Mouse (Mus musculus) yolk sac, embryonic 10.5 days (tissue): ENCODE measurements at regions not wholly inside any gene's neighbourhood (a gene's known extent, or its start where the extent isn't known, plus 50 kb on each side); places are given as distances from the start of the nearest gene placed in this dataset.
A peak's percentile ranks its signal among the peaks of the same experiment; 100 is the strongest.
"Not testable (repeated sequence)": the region's sequence is repeated elsewhere in the genome, so short reads cannot be mapped to it uniquely, and the experiment has no call there.

Source experiments
- DNase-seq: peaks from one replicate; pipeline ENCODE4 v3.0.0-alpha.2; 2017; ENCODE audit warnings: low spot score

DNA sequence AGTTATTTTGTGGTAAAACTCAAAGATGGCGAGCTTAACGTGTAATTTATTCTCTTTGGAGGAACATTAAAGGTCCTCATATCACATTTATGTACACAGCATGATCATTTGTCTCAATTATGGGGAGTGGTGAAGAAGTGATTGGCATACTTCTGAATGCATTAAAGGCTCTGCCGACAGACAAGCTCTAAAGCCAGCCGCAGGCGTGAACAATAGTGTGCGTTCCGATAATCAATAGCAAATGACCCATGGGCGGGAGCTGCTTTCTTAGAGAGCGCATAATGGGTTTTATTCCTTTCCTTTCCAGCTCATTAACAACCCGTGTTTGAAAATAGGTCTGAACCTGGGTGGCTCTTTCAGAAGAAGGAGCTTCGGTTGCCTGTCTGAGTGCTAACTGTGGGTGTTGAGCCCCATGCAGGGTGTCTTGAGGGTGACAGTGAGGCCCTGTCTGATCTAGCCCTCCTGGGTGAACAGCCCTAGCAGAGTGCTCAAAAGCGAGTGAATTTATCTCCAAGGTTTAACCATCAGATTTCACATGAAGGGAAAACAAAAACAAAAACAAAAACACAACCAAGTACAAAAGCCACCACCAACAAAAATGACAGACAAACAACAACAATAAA is 210.5 kb downstream of the Zfp619 start:
- no peak for DNase-seq

DNA sequence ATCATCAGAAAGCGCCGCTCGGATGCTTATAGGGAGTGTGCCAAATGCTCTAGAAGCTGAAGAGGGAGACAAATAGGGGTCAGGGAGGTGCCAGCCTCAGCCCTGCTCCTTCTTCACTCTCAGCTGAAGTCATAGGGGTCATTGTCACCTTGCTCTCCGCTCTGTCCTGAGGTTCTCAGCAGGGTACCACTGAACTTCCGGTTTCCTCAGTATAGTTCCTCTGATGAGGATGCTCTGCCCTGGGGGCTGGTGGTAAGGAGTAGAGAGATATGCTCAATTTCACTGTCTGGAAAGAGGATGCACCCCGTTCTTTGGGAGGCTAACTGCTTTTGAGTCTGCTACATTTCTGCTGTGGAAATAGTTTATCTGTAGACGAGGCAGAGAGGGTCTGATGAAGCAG is 211.4 kb downstream of the Zfp619 start:
- DNase-seq, result no peak

GRCm38 (mm10) chr7:39729723-39730122 is 212.2 kb downstream of the Zfp619 start:
- no peak for DNase-seq

DNA sequence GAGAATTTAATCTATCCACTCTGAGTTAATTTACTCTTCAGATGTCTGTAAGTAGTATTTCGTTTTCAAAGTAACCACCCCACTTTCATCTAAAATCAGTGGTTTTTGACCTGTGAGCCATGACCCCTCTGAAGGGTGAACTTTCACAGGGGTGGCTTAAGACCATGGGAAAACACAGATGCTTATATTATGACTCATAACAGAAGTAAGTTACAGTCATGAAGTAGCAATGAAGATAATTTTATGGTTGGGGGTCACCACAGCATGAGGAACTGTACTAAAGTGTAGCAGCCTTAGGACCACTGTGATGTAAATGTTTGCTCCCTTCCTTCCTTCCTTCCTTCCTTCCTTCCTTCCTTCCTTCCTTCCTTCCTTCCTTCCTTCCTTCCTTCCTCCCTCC is 215.2 kb downstream of the Zfp619 start:
- DNase-seq, result no peak

DNA sequence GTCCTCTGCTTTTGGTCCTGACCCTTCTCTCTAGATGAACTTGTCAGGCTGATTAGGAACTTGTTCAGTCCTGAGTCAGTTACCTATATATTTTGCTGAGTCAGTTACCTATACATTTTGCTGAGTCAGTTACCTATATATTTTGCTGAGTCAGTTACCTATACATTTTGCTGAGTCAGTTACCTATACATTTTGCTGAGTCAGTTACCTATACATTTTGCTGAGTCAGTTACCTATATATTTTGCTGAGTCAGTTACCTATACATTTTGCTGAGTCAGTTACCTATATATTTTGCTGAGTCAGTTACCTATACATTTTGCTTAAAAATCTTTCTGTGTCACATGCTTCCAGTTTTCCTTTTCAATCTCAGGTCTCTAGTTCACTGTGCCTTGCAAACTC is 230.8 kb downstream of the Zfp619 start:
- DNase-seq, result not testable (repeated sequence)

DNA sequence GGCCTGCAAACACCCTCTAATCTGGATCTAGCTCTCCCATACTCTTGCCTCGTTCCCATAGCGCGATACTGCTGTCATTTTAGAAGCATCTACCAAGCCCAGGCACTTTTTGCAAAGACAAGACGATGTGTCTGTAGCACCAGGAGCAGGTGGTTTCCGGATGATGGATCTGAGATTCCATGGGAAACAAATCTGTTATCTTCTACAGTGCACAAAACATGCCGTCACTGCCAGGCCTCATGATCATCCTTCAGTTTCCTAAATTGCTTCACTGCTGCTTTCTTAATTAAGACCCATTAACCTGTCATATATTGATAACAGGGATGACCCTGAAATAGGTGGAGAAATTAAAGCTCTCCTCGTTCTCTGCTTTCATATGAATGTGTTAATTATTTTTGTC is 232.9 kb downstream of the Zfp619 start:
- no peak for DNase-seq

- DNase-seq, result no peak
Observed at GRCm38 (mm10) chr7:39764366-39764765, 246.8 kb downstream of the Zfp619 start.

DNA sequence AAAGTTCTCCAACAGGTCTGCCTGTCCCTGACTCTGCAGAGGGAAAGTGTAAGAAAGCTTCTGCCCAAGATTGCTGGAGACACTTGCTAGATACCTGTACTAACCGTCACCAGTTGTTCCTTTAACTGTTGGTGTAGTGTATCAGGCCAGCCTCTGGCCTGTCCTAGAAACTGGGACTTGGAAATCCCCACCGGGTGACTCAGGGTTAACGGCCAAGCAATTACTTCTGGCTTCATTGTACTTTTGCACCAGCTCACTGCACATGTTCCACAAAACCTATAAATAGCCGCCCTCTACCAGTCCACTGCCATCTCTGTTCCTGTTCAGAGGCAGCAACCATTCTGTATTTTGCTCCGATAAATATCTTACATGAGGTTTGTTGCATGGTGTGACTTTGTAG is 247.5 kb downstream of the Zfp619 start:
- no peak for DNase-seq

DNA sequence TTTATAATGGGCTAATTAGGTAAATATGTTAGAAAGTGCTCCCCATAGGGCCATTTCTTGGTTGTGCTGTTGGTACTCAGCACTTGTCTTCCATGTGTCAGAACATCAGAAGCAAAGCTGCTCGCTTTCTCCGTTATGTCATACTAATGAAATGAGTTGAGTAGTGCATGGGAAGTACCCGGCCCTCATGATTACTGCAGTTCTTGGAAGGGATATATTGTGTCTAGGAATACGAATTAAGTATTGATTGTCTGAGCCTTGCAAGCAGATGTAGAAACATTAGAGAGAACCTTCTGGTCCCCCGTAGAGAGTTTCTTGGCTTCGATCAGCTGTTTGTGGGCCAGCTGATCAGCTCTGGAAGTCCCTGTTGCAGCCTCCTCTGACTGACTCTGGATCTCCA is 255.7 kb downstream of the Zfp619 start:
- DNase-seq, result no peak

DNA sequence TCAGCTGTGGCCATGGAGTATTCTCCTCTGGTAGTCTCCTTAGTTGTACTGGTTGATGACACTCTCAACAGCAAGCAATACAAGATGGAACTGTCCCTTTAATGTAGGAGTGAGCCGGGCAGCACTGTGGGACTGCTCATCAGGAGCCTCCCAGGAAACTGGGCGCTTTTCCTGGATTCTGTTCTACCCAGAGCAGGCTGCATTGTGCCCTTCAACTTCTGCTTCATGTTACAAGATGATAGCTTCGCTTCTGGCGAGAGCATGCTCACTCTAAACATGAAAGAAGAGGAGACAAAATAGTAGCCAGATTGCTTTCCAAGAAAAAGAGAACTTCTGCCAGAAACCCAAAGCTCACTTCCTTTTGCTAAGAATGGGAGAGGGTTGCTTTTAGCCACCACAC is 271.8 kb downstream of the Zfp619 start:
- DNase-seq, result no peak

GRCm38 (mm10) chr7:39789880-39790279 is 272.3 kb downstream of the Zfp619 start:
- no peak for DNase-seq

- no peak for DNase-seq
Observed at GRCm38 (mm10) chr7:39794751-39795150, 277.2 kb downstream of the Zfp619 start.

- no peak for DNase-seq
Observed at GRCm38 (mm10) chr7:39804276-39804675, 286.7 kb downstream of the Zfp619 start.

DNA sequence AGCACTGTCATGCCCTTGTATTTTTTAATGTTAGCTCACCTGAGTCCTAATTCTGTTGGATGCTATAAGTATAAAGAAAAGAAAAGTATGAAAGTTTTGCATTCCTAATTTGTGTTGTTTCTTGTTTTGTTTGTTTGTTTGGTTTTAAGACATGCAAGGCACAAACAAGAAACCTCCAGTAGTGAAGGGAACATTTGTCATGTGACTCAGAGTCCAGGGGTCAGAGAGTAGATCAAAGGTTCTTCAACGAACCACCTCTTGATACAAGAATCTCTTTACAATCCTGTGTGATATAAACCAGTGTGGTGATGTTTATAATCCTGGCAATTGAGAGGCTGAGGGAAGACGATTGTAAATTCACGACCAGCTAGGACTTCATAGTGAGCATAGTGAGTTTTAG is 300.5 kb downstream of the Zfp619 start:
- DNase-seq, result no peak

GRCm38 (mm10) chr7:39822550-39823178 is 305.1 kb downstream of the Zfp619 start:
- no peak for DNase-seq

DNA sequence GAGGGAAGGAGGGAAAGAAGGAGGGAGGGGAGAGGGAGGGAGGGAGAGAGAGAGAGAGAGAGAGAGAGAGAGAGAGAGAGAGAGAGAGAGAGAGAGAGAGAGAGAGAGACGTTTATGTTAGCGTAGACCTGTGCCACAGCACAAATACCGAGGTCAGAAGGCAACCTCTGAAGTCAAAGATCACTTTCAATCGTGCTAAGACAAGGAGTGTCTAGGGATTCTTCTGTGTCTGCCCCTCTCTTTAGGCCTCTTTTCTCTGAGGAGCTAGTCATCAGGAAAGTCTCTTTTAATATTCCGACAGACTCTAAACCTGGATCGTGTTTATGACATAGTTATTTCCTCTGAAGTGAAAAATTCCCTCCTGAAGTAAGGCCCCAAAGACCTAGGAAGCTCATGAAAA is 310.8 kb downstream of the Zfp619 start:
- no peak for DNase-seq

GRCm38 (mm10) chr7:39830831-39831230 is 313.3 kb downstream of the Zfp619 start:
- no peak for DNase-seq

GRCm38 (mm10) chr7:39841988-39842387 is 324.4 kb downstream of the Zfp619 start:
- no peak for DNase-seq

DNA sequence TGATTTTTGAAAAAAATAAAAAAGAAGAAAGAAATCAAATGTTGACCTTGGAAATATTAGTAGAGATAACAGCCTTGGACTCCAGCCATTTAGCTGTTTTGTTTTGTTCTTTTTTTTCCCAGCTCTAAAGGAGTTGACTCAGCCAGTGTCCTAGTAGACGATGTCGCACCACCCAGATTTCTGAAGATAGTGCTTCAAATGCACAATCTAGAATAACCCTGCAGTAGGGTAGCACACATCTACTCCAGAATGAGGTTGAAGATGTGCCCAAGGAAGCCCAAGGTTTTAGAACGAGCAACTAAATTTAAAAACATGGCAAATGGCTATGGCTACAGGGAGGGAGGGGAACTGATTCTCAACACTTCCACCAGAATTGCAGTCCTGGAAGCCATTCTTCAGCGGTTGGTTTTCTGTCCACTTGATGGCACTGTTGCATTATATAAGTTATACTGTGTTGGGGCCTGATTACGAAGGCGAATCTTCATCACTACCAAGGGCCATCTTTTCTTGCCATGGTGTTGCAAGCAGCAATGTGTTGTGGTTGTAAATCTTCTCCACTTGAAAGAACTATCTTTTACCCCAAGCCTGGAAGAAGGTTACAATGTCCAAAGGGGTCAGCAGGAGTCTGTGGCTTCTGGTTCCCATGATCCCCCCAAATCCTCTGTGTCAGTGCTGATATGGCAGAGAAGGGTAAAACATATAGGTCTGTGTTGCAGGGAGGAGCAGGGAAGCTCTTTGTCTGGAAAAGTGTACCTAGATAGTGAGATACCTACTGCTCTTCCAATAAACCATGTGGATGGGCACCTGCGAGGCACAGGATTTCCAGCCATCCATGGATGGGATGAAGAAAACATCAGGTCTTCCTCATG is 330.6 kb downstream of the Zfp619 start:
- peak; percentile 21 for DNase-seq

DNA sequence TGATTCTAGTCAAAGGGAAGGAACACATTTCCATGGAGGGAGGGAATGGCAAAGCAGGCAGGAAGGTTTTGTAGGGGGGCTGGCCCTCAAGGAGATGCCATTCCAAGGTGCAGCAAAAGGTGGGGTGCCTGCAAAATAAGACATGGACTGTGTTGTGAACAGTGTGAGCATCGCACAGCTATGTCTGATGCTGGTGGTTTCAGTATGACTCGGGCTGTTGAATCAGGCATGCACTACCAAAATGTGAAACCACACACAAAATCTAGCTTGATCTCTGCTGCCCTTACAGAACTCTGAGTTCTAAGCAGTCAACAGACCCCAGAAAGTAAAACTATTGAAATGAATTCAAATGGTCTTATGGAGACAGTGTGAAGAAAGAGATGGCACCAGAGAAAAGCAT is 339.7 kb downstream of the Zfp619 start:
- DNase-seq, result no peak

GRCm38 (mm10) chr7:39862835-39863234 is 345.3 kb downstream of the Zfp619 start:
- no peak for DNase-seq

- DNase-seq, result no peak
Observed at GRCm38 (mm10) chr7:39864130-39864529, 346.6 kb downstream of the Zfp619 start.

DNA sequence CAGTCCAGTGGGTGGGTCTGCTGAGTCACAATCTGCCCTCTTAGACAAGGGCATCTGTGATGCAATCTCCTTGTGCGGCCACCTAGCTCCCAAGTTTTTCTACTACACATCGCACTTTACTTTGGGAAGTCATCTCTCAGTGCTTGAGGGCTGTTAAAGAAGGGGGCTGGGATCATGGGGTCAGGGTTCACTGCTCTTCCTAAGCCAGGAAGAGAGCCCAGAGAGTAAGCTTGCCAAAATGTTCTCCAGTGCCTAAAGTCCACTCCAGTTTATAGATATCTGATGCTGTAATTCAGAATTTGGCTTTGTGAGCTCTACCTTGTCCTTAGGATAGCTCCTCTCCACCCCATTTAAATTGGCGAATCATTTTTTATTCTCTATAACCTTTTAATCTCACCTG is 347.2 kb downstream of the Zfp619 start:
- no peak for DNase-seq
